Mouse (Mus musculus) stomach, embryonic 16.5 days (tissue): ENCODE measurements around the gene Sugt1. TPM values are rescaled to one million over a fixed set of nuclear protein-coding genes. Genes with fewer than 3 reads are reported as not detected.

ENCODE experiments used
- ATAC-seq: fragments of 200-750 bp; cut with Nextera tagmentation; 2 replicates; pipeline ENCODE4 v1.8.0; 2017; ENCODE audit warnings: moderate number of reproducible peaks, moderate TSS enrichment; ENCODE audit not compliant: insufficient read depth, low FRiP score
- H3K27ac ChIP-seq: fragments of 300-500 bp; sonication (generic); 2 replicates; pipeline ENCODE4 v1.5.1; 2014; ENCODE audit warnings: low read length
- H3K27me3 ChIP-seq: fragments of 300-500 bp; sonication (generic); 2 replicates; pipeline ENCODE4 v1.6.1; 2014; ENCODE audit warnings: low read length, control low read depth, mixed read lengths; ENCODE audit not compliant: control insufficient read depth, insufficient read depth
- H3K36me3 ChIP-seq: fragments of 300-500 bp; sonication (generic); 2 replicates; pipeline ENCODE4 v1.6.1; 2014; ENCODE audit warnings: low read length; ENCODE audit not compliant: control insufficient read depth, insufficient read depth
- H3K4me1 ChIP-seq: fragments of 300-500 bp; sonication (generic); 2 replicates; pipeline ENCODE4 v1.6.1; 2014; ENCODE audit warnings: low read length, control low read depth, mixed read lengths; ENCODE audit not compliant: control insufficient read depth, insufficient read depth
- H3K4me2 ChIP-seq: fragments of 300-500 bp; sonication (generic); 2 replicates; pipeline ENCODE4 v1.6.1; 2014; ENCODE audit warnings: low read depth, low read length, mixed read lengths
- H3K4me3 ChIP-seq: fragments of 300-500 bp; sonication (generic); replicated peaks from 2 replicates; pipeline ENCODE4 v1.5.1; 2014; ENCODE audit warnings: mild to moderate bottlenecking, low read length
- H3K9ac ChIP-seq: fragments of 300-500 bp; sonication (generic); 2 replicates; pipeline ENCODE4 v1.6.1; 2014; ENCODE audit warnings: low read length
- H3K9me3 ChIP-seq: fragments of 300-500 bp; sonication (generic); replicated peaks from 2 replicates; pipeline ENCODE4 v1.6.1; 2016; ENCODE audit warnings: low read length, control low read depth; ENCODE audit not compliant: control insufficient read depth
- WGBS: fragments of 180-500 bp; shearing (Covaris S2); extraction: QIAGEN DNeasy Blood & Tissue Kit; methylation state at CpG from one replicate; pipeline ENCODE4 v1.1.7; 2014; 5-methylcytosine and 5-hydroxymethylcytosine counted together
- polyA plus RNA-seq: library from polyadenylated mRNA; unstranded; fragments of >200 nt; fragmentation: Nextera tagmentation; extraction: Ambion mirVana; gene quantifications from 2 replicates; pipeline ENCODE4 v1.2.1, GENCODE M21; 2015

Gene Sugt1
- polyA plus RNA-seq, 1 experiment from 2014 or later: 102 TPM

- no peak overlapping the region for H3K27ac ChIP-seq
- WGBS: 73% methylated on average over 6 of the region's 6 CpGs
These were observed 71.4 kb downstream of the Sugt1 start for GRCm38 (mm10) chr14:79658748-79659508.

DNA sequence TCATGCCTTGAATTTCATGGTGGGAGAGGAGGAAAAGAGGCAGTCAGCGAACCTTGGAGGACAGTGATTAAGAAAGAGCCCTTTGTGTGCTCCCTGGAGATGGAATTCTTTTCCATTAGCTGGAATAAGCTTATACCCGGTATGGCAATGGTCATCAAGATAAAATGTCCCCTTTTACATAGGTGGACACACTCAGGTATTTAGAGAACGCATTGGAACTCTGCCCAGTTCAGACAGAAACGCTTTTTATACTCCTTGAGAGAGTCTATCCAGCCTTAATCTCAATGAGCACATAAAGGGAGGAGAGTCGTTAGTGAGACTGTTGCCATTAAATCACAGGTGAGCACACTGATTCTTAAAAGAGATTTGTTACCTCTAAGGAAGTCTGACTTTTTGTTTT, 73.0 kb downstream of the Sugt1 start:
- Histone ChIP-seq H3K36me3 (no peaks in the 10 kb centered on the region), H3K9ac (no peak overlapping the region), H3K27ac (no peak overlapping the region), H3K27me3 (no peaks in the 10 kb centered on the region), H3K4me2 (no peak overlapping the region), H3K9me3 (no peaks in the 10 kb centered on the region), H3K4me3 (no peak overlapping the region), H3K4me1 (0 out of 2 replicates have a peak, but pooled peaks cover 6% of the 10 kb centered on the region)
- 39% methylated on average over 5 of the region's 5 CpGs for WGBS
- ATAC-seq: no peak

More at GRCm38 (mm10) chr14:79658748-79659508, 71.4 kb downstream of the Sugt1 start:
- Histone ChIP-seq H3K27me3 (no peaks in the 10 kb centered on the region), H3K4me3 (no peak overlapping the region), H3K9me3 (no peaks in the 10 kb centered on the region), H3K9ac (no peak overlapping the region), H3K4me2 (no peak overlapping the region), H3K4me1 (0 out of 2 replicates have a peak, but pooled peaks cover 6% of the 10 kb centered on the region), H3K36me3 (no peaks in the 10 kb centered on the region)
- ATAC-seq: no peak

DNA sequence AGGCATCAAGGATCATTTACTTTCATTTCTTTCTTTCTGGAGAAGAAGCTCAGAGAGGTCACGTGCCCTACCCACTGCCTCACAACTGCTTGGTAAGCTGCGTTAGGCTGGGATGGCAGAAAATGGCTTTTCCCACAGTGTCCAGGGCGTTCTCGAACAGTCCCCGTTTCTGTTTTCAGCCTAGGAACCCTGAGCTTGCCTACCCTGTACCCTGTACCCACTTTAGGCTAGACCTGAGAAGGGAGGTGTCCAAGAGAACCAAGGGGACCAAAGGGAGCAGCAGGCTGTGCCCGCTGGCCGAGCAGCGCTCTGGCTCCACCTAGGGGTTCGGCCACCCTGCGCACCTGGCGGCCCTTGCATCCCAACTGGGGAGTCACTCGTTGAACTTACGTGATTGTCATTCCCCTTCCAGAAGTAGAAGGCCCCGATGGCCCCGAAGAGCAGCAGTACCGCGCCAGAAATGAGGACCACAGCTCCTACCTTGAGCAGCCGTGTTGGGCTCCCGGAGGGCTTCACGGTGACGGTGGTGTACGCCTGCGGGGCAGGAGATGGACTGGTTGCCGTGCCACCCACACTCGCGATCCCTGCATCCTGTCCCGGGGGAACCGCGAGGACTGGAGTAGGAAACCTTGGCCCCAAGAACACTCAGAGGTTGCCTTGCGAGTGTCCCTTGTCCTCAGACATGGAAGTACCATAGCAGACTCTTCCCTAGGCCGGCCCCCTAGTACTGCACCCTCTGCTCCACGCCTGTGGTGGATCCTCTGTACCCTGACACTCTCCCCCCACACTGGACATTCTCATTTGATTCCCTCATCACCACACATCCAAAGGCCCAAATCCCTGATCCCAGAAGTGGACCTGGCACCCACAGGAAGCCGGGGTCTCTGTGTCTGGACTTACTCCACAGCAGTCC, 73.8 kb downstream of the Sugt1 start:
- Histone ChIP-seq H3K36me3 (no peaks in the 10 kb centered on the region), H3K4me1 (0 out of 2 replicates have a peak, but pooled peaks cover 6% of the 10 kb centered on the region), H3K27me3 (no peaks in the 10 kb centered on the region), H3K27ac (no peak overlapping the region), H3K4me2 (peak overlapping the region; percentile 45), H3K9me3 (no peaks in the 10 kb centered on the region), H3K9ac (peak overlapping the region; percentile 39; the same call in 1 of the 2 replicates), H3K4me3 (peak overlapping the region; percentile 18)
- WGBS: 20% methylated on average over 33 of the region's 33 CpGs
- ATAC-seq: peak; percentile 62; the same call in 1 of the 2 replicates

- Histone ChIP-seq H3K27me3 (no peaks in the 10 kb centered on the region), H3K4me2 (peak within 1 kb of the TSS; percentile 45), H3K9ac (peak within 1 kb of the TSS; percentile 39; the same call in 1 of the 2 replicates), H3K9me3 (no peaks in the 10 kb centered on the region), H3K4me3 (peak within 1 kb of the TSS; percentile 18), H3K36me3 (no peaks in the 10 kb centered on the region), H3K4me1 (0 out of 2 replicates have a peak, but pooled peaks cover 6% of the 10 kb centered on the region), H3K27ac (no peak within 1 kb of the TSS)
- WGBS: 66% methylated on average over 4 of the region's 4 CpGs
- ATAC-seq: no peak
These were observed 74.5 kb downstream of the Sugt1 start, which contains the start of gene Cnmd for GRCm38 (mm10) chr14:79662001-79662400. Gene Cnmd, minus strand, starts transcription at chr14:79662170.

DNA sequence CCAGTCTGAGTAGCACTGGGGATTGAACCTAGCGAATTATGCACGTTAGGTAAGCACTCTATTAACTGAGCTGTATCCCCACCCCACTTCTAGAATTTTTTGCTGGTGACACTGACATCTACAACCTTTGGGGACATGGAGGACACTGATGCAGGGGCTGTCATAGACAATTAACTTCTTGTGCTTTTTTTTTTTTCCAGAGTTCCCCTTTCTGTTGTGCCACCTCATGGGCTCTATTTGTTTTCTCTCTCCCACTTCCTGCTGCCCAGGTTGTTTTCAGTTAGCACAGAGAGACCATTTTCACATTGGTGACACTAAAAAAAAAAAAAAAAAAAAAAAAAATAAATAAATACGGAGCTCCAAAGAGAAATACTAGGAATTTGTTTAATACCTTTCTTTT, 83.5 kb downstream of the Sugt1 start:
- Histone ChIP-seq H3K4me1 (no peaks in the 10 kb centered on the region), H3K9ac (no peak overlapping the region), H3K27me3 (no peaks in the 10 kb centered on the region), H3K36me3 (no peaks in the 10 kb centered on the region), H3K27ac (no peak overlapping the region), H3K9me3 (no peaks in the 10 kb centered on the region), H3K4me3 (no peak overlapping the region), H3K4me2 (no peak overlapping the region)
- 84% methylated on average over 3 of the region's 3 CpGs for WGBS
- no peak for ATAC-seq

GRCm38 (mm10) chr14:79672567-79672966, 85.1 kb downstream of the Sugt1 start:
- no peaks in the 10 kb centered on the region for H3K9me3 ChIP-seq
- no peaks in the 10 kb centered on the region; the same call in 1 of the 2 replicates for H3K4me1 ChIP-seq
- 81% methylated on average over 5 of the region's 5 CpGs for WGBS

DNA sequence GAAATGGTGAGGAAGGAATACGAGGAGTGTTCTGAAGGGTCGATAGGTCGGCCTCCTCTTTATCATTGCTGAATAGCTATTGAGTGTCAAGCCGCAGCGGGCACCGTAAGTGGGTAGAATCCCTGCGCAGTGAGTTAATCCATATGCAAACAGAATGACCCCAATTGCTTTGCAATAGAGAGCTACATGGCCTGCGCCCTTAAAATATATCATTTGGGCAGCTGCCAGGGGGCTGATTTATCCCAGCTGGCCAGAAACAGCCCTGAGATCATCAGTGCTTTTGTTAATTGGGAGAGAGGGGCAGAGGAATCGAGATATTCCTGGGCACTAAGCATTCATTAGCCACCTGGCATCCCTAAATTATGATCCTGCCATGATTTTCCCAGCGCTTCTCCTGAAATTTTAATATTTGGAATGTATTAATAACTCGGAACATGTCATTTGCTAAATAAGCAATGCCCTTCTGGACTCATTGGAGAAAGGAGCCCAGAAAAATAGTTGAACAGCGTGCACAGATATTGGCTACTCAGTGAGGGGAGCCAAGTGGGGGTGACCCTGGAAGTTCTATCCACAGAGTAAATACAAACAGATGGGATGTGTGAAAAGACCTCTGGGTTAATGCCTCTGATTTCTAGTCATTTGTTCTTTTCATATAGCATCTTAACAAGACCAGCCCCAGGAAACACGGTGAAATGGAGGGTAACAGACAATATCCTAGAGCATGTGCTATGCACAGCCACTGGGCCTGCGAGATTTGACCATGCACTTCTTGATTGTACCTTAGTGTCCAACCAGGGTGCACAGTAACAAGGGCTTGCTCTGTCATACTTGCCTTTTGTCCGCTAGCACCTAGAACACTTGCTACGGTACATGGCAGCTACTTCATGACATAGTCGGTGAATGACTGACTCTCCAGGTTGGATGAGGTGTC, 85.9 kb downstream of the Sugt1 start:
- 47% methylated on average over 17 of the region's 17 CpGs for WGBS
- no peaks in the 10 kb centered on the region; the same call in 1 of the 2 replicates for H3K4me1 ChIP-seq
- no peaks in the 10 kb centered on the region for H3K27me3 ChIP-seq
- H3K36me3 ChIP-seq: no peaks in the 10 kb centered on the region
- no peak overlapping the region for H3K4me2 ChIP-seq
- no peak overlapping the region for H3K4me3 ChIP-seq
- no peak overlapping the region for H3K9ac ChIP-seq
- no peak for ATAC-seq
- H3K9me3 ChIP-seq: no peaks in the 10 kb centered on the region
- no peak overlapping the region for H3K27ac ChIP-seq

More at GRCm38 (mm10) chr14:79672567-79672966, 85.1 kb downstream of the Sugt1 start:
- H3K4me2 ChIP-seq: no peak overlapping the region
- no peak overlapping the region for H3K4me3 ChIP-seq
- no peak overlapping the region for H3K9ac ChIP-seq
- ATAC-seq: no peak
- no peak overlapping the region for H3K27ac ChIP-seq
- no peaks in the 10 kb centered on the region for H3K27me3 ChIP-seq
- H3K36me3 ChIP-seq: no peaks in the 10 kb centered on the region

GRCm38 (mm10) chr14:79677108-79677753, 89.7 kb downstream of the Sugt1 start:
- H3K4me2 ChIP-seq: no peak overlapping the region
- H3K9ac ChIP-seq: no peak overlapping the region
- WGBS: 56% methylated on average over 15 of the region's 15 CpGs
- H3K9me3 ChIP-seq: no peaks in the 10 kb centered on the region
- H3K27me3 ChIP-seq: no peaks in the 10 kb centered on the region
- no peak for ATAC-seq
- no peak overlapping the region for H3K4me3 ChIP-seq
- no peaks in the 10 kb centered on the region for H3K36me3 ChIP-seq
- no peak overlapping the region for H3K27ac ChIP-seq
- no peaks in the 10 kb centered on the region; the same call in 1 of the 2 replicates for H3K4me1 ChIP-seq
